Mouse (Mus musculus) C2C12 (cell line): ENCODE measurements at regions not wholly inside any gene's neighbourhood (a gene's known extent, or its start where the extent isn't known, plus 50 kb on each side); places are given as distances from the start of the nearest gene placed in this dataset.

Source experiments
- CEBPB ChIP-seq: IDR thresholded peaks from one replicate; pipeline ENCODE4 v1.6.1; 2011; ENCODE audit warnings: low read depth, mild to moderate bottlenecking, control low read depth, moderate library complexity
- CTCF ChIP-seq: IDR thresholded peaks from one replicate; pipeline ENCODE4 v1.5.1; 2011; ENCODE audit not compliant: control insufficient read depth, insufficient read depth, insufficient read length
- FOSL1 ChIP-seq: IDR thresholded peaks from one replicate; pipeline ENCODE4 v1.8.0; 2011; ENCODE audit warnings: mild to moderate bottlenecking, low read length; ENCODE audit not compliant: poor library complexity, insufficient read depth, severe bottlenecking
- MAX ChIP-seq: IDR thresholded peaks from one replicate; pipeline ENCODE4 v1.6.1; 2011; ENCODE audit warnings: mild to moderate bottlenecking, control low read depth
- MYOG ChIP-seq: IDR thresholded peaks from one replicate; pipeline ENCODE4 v1.6.1; 2011; ENCODE audit not compliant: control insufficient read depth, insufficient read length; ENCODE audit errors: extremely low read depth
- USF1 ChIP-seq: IDR thresholded peaks from one replicate; pipeline ENCODE4 v1.6.1; 2011; ENCODE audit warnings: low read depth, mild to moderate bottlenecking, control low read depth, moderate library complexity

DNA sequence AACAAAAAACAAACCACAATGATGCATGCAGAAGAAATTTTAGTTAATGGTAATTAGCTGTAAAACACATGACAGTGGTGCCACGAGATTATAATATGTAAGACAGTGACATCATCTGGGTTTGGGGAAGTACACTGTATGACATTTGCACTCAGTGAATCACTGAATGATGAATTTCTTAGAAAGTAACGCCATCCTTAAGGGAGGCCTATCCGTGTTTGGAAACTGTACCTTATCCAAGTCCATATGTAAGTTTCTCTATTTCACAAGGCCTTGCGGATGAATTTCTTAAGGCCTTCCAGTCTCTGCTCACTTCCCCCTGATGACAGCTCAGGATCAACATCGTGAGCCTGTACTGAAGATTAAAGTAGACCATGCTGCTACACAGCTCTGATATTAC, 163.6 kb upstream of the Inhba start:
- TF ChIP-seq CTCF (no peak), USF1 (no peak), MAX (no peak), FOSL1 (no peak), MYOG (no peak), CEBPB (no peak)
